Mouse (Mus musculus) liver, adult 2 months (tissue): ENCODE measurements around the gene Cemip2. TPM values are rescaled to one million over a fixed set of nuclear protein-coding genes. Genes with fewer than 3 reads are reported as not detected.

Experiments used
- DNase-seq: peaks from one replicate; pipeline ENCODE4 v3.0.0-alpha.2; 2011; ENCODE audit warnings: low read depth, low spot score; ENCODE audit errors: extremely low read depth
- H3K27ac ChIP-seq: fragments of 200-500 bp; replicated peaks from 2 replicates; pipeline ENCODE4 v1.5.1; 2012; ENCODE audit warnings: low read depth, mild to moderate bottlenecking, control low read depth, inconsistent platforms, low read length; ENCODE audit not compliant: insufficient read depth
- H3K27me3 ChIP-seq: fragments of 200-500 bp; 2 replicates; pipeline ENCODE4 v1.6.1; 2012; ENCODE audit warnings: mild to moderate bottlenecking, moderate library complexity, low read length, inconsistent platforms; ENCODE audit not compliant: control insufficient read depth, insufficient read depth
- H3K36me3 ChIP-seq: fragments of 200-500 bp; 2 replicates; pipeline ENCODE4 v1.6.1; 2012; ENCODE audit warnings: low read length, inconsistent platforms; ENCODE audit not compliant: control insufficient read depth, insufficient read depth
- H3K4me1 ChIP-seq: fragments of 200-500 bp; 2 replicates; pipeline ENCODE4 v1.6.1; 2011; ENCODE audit warnings: low read length; ENCODE audit not compliant: control insufficient read depth, insufficient read depth
- H3K4me3 ChIP-seq: fragments of 200-500 bp; 2 replicates; pipeline ENCODE4 v1.5.1; 2011; ENCODE audit warnings: low read depth, mild to moderate bottlenecking, control low read depth, low read length, moderate library complexity; ENCODE audit not compliant: insufficient read depth
- H3K79me2 ChIP-seq: fragments of 200-500 bp; 2 replicates; pipeline ENCODE4 v1.6.1; 2012; ENCODE audit warnings: inconsistent platforms, mild to moderate bottlenecking, low read length, moderate library complexity; ENCODE audit not compliant: control insufficient read depth, insufficient read depth
- H3K9ac ChIP-seq: fragments of 200-500 bp; 2 replicates; pipeline ENCODE4 v1.6.1; 2012; ENCODE audit warnings: low read depth, mild to moderate bottlenecking, control low read depth, inconsistent platforms, low read length
- CTCF ChIP-seq: fragments of 200-500 bp; IDR thresholded peaks from 2 replicates; pipeline ENCODE4 v1.5.1; 2011; ENCODE audit warnings: low read depth, low read length, control low read depth
- POLR2A ChIP-seq: fragments of 200-500 bp; IDR thresholded peaks from 2 replicates; pipeline ENCODE4 v1.6.1; 2011; ENCODE audit warnings: low read length, control low read depth; ENCODE audit not compliant: insufficient read depth; ENCODE audit errors: extremely low read depth
- WGBS: fragments of 180-500 bp; shearing (Covaris S2); methylation state at CpG from one replicate; pipeline ENCODE4 v1.1.7; 2018; 5-methylcytosine and 5-hydroxymethylcytosine counted together
- polyA plus RNA-seq: library from polyadenylated mRNA; depleted of rRNA; stranded (reverse); fragments of >200 nt; gene quantifications from 2 replicates; pipeline ENCODE4 v1.2.3, GENCODE M21; 2012; rRNA removed
- total RNA-seq: library from RNA; depleted of rRNA; stranded (reverse); fragments of >200 nt; gene quantifications from 2 replicates; pipeline ENCODE4 v1.2.3, GENCODE M21; 2014; rRNA removed

Gene Cemip2
- total RNA-seq (18.1 and 18.4 TPM in 2 replicates), polyA plus RNA-seq (2.3 and 2.9 TPM in 2 replicates)

GRCm38 (mm10) chr19:21778147-21778917 is at the start of gene Cemip2:
TSS of gene Cemip2 (plus strand) at chr19:21778342.
- TF ChIP-seq CTCF (peak; percentile 76), POLR2A (peak; percentile 92)
- Histone ChIP-seq H3K79me2 (peaks cover 12% of the 10 kb centered on the region; the same call in 1 of the 2 replicates), H3K36me3 (peaks cover 2% of the 10 kb centered on the region; the same call in 1 of the 2 replicates), H3K4me3 (peak within 1 kb of the TSS; percentile 77), H3K9ac (peak within 1 kb of the TSS; percentile 88), H3K27me3 (no peaks in the 10 kb centered on the region), H3K4me1 (peaks cover 4% of the 10 kb centered on the region; the same call in 1 of the 2 replicates), H3K27ac (peak within 1 kb of the TSS; percentile 82)
- DNase-seq = peak; percentile 74
- WGBS = under 1% methylated on average over 70 of the region's 75 CpGs

GRCm38 (mm10) chr19:21728342-21728741 is 49.8 kb upstream of the Cemip2 start:
- Histone ChIP-seq H3K4me3 (no peak overlapping the region), H3K27ac (no peak overlapping the region), H3K79me2 (no peaks in the 10 kb centered on the region), H3K9ac (no peak overlapping the region), H3K4me1 (no peaks in the 10 kb centered on the region), H3K27me3 (no peaks in the 10 kb centered on the region), H3K36me3 (no peaks in the 10 kb centered on the region)
- no peak for DNase-seq
- 93% methylated on average over 6 of the region's 6 CpGs for WGBS
- TF ChIP-seq CTCF (no peak), POLR2A (no peak)

- no peak for TF ChIP-seq POLR2A
- TF ChIP-seq CTCF = no peak
- WGBS = 83% methylated on average over 5 of the region's 5 CpGs
These were observed 46.3 kb upstream of the Cemip2 start for GRCm38 (mm10) chr19:21731887-21732286.

GRCm38 (mm10) chr19:21733176-21733575 is 45.0 kb upstream of the Cemip2 start:
- TF ChIP-seq CTCF (no peak), POLR2A (no peak)
- WGBS = 95% methylated on average over 2 of the region's 2 CpGs
- no peak for DNase-seq

More at GRCm38 (mm10) chr19:21731887-21732286, 46.3 kb upstream of the Cemip2 start:
- Histone ChIP-seq H3K9ac (no peak overlapping the region), H3K27me3 (no peaks in the 10 kb centered on the region), H3K4me3 (no peak overlapping the region), H3K36me3 (no peaks in the 10 kb centered on the region), H3K4me1 (no peaks in the 10 kb centered on the region), H3K27ac (no peak overlapping the region), H3K79me2 (no peaks in the 10 kb centered on the region)
- DNase-seq = no peak

GRCm38 (mm10) chr19:21734112-21734511 is 44.0 kb upstream of the Cemip2 start:
- Histone ChIP-seq H3K79me2 (no peaks in the 10 kb centered on the region), H3K27me3 (no peaks in the 10 kb centered on the region), H3K9ac (no peak overlapping the region), H3K4me3 (no peak overlapping the region), H3K27ac (no peak overlapping the region), H3K4me1 (0 out of 2 replicates have a peak, but pooled peaks cover 2% of the 10 kb centered on the region), H3K36me3 (no peaks in the 10 kb centered on the region)
- peak; percentile 20; the same call in 1 of the 2 replicates for TF ChIP-seq CTCF
- TF ChIP-seq POLR2A = no peak
- peak; percentile 28 for DNase-seq
- WGBS = 35% methylated on average over 5 of the region's 5 CpGs

More at GRCm38 (mm10) chr19:21733176-21733575, 45.0 kb upstream of the Cemip2 start:
- Histone ChIP-seq H3K27ac (no peak overlapping the region), H3K9ac (no peak overlapping the region), H3K27me3 (no peaks in the 10 kb centered on the region), H3K4me3 (no peak overlapping the region), H3K4me1 (no peaks in the 10 kb centered on the region), H3K36me3 (no peaks in the 10 kb centered on the region), H3K79me2 (no peaks in the 10 kb centered on the region)

GRCm38 (mm10) chr19:21737446-21737845 is 40.7 kb upstream of the Cemip2 start:
- Histone ChIP-seq H3K4me3 (peak overlapping the region; percentile 35; the same call in 1 of the 2 replicates), H3K27ac (peak overlapping the region; percentile 71)
- WGBS = 56% methylated on average over 18 of the region's 18 CpGs

More at GRCm38 (mm10) chr19:21737446-21737845, 40.7 kb upstream of the Cemip2 start:
- H3K27me3 ChIP-seq = no peaks in the 10 kb centered on the region
- 0 out of 2 replicates have a peak, but pooled peaks cover 2% of the 10 kb centered on the region for H3K4me1 ChIP-seq
- peak; percentile 25 for DNase-seq
- peak overlapping the region; percentile 54; the same call in 1 of the 2 replicates for H3K9ac ChIP-seq
- H3K36me3 ChIP-seq = no peaks in the 10 kb centered on the region
- TF ChIP-seq POLR2A (no peak), CTCF (no peak)
- no peaks in the 10 kb centered on the region for H3K79me2 ChIP-seq
